Mouse (Mus musculus) adrenal gland, adult 8-10 months (tissue): ENCODE data around the gene Fam81a. TPM values are rescaled to one million over a fixed set of nuclear protein-coding genes. Genes with fewer than 3 reads are reported as not detected.
A peak's percentile ranks its signal among the peaks of the same experiment; 100 is the strongest.

Experiments used
- DNase-seq: peaks from one replicate; pipeline ENCODE4 v3.0.0; 2022
- total RNA-seq, 4 experiments: library from RNA; stranded (reverse); gene quantifications; 2 replicates each; pipeline ENCODE4 v1.2.4; 2022

Fam81a gene
- total RNA-seq, 4 experiments from 2014 or later, result 2.1 to 2.9 (median 2.5) TPM

DNA sequence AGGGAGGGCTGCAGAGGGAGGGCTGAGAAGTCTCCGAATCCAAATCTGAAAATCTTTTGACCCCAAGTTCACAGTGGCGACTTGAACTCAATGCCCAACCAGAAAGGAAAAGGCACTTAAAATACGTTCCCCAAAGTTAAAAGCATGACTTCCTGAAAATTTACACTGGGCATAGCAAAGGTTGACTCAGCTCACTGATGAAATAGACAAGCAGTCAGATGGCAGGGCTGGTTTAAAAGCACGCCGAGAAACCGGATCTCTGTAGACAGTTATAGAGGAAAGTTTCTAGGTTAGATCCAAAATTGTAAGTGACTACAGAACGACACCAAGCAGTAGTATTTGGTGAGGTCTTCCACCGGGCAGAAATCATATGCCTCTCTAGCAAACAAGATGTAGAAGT is 92.5 kb downstream of the Fam81a start:
- DNase-seq, result no peak

DNA sequence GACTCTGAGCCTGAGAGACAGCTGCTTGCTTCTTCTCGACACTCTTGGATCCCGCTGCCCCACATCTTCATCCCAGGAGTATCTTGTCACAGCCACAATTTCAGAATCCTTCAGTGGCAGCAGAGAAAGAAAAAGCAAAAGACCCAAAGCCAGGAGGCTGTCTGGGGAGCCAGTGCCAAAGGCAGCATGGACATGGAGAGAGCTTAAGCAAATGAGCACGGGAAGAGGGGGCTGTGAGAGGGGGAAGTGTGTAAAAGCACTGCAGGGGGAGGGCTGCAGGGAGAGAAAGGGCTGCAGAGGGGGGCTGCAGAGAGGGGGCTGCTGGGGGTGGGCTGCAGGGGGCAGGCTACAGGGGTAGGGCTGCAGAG is 93.0 kb downstream of the Fam81a start:
- DNase-seq, result no peak

DNA sequence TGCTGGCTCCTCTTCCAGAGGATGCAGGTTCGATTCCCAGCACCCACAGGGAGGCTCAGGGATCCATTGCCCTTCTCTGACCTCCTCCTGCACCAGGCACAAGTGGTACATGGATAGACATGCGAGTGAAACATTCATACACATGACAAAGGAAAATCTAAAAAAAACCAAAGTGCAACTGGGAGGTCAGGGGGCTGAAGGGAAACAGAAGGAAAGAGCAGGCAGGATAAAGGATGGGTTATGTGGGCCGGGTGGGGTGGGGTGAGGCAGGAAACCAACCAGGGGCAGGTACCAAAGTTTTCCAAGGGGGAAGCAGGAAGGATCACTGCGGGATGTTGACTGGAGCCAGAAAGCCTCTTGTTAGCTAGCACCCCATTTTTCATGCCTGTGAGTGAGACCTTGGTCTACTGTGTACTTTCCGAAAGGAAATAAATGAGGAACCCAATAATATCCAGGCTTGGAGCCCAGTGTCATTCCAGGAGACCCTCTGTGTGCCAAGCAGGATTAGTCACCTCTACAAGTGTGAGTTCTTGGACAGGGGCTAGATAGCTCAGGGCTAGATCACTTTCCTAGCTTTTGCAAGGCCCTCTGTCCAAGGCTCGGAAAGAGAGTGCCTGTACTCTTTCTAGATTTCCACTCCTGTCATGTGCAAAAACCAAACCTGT is 93.5 kb downstream of the Fam81a start:
- peak; percentile 15 for DNase-seq

DNA sequence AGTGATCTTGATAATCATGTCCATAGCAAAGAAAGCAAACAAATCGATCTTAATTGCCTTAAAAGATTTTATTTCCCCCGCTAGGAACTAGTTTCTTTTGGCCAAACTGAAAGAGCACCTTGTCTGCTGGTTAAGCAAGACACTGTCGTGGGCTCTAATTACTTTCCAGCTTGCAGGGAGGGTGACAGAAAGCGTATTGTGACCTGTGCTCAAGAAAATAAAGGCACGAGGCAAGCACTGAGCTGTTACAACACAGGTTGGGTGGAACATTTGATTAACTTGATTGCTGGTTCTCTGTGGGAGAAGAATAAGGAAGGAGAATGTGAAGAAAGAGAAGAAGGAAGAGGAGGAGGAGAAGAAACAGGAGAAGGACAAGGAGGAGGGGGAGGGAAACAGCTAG is 94.1 kb downstream of the Fam81a start:
- DNase-seq, result no peak

DNA sequence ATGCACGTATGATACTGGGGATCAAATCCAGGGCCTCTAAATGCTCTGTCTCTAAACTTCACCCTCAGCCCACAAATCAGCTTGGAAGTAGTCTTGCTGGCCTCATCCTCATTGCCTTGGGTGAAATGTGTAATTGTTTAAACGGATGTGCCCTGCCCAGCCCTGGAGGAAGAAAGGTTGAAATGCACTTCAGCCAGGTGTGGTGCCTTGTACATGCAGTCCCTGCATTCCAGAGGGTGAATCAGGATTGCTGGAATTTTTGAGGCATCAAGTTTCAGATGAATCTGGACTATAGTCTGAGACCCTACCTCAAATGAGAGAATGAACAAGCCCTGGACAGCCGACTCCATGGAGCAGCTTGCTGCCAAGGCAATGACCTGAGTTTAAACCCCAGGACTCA is 94.5 kb downstream of the Fam81a start:
- DNase-seq, result no peak

DNA sequence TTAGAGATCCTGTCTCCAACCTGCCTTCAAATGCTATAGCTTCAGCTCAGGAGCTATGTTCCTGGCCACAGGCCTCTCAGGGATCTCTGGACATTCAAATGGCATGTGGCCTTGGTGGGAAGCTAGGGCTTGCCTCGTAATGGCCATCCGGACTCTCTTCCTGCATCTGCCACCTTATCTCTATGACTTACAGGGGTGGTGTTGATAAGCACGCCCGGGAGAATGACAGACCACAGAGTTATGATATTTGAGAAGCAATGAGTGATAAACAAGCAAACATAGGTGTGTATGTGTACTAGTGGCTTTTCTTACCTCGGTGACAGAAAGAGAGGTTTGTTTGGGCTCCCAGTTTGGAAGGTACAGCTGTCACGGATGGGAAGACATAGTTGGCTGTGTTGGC is 96.1 kb downstream of the Fam81a start:
- no peak for DNase-seq

DNA sequence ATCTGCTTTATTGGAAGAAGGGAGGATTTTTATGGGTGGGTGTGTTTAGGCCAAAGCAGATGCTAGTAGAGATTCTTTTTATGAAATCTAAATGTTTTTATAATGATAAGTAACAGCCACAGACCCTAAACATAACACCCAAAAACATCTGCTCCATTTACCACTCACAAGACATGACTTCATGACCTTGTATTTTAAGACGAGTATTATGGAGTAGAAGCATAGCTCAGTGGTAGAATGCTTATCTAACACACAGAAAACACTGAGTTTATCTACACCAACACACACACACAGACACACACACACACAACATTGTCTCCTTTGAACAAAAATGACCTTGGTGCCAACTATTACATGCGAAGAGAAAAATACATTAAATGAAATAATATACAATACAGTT is 97.5 kb downstream of the Fam81a start:
- no peak for DNase-seq

DNA sequence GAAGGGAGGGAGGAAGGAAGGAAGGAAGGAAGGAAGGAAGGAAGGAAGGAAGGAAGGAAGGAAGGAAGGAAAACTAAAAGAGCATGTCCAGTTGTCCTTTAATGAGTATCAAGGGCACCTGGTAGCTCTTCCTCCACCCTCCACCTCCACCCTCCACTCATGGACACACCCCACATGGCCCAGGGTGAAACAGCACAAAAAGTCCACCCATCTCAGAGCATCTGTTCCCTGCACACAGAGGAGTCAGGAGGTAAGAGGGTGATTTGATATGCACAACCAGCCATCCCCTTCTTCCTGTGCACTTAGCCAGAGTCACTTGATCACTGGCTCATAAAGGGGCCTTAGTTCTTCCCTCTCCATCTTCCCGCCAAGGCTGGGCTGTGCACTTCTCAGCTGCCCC is 99.4 kb downstream of the Fam81a start:
- no peak for DNase-seq

DNA sequence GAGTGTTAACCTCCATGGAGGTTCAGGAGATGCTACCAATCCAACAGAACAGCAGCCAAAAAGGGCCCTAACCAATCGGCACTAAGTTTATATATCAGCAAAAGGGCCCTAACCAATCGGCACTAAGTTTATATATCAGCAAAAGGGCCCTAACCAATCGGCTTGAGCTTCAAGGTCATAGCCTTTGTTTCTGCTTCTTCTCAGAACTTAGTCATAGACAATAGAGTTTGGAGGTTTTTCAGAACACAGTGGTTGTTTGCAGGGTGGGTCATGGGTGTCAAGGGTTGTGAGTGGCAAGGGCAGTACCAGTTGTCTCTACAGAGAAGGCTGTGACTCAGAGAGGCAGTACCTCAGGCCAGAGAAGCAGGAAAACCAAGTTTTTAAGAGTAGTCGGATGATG is 100.2 kb downstream of the Fam81a start:
- peak; percentile 25 for DNase-seq

DNA sequence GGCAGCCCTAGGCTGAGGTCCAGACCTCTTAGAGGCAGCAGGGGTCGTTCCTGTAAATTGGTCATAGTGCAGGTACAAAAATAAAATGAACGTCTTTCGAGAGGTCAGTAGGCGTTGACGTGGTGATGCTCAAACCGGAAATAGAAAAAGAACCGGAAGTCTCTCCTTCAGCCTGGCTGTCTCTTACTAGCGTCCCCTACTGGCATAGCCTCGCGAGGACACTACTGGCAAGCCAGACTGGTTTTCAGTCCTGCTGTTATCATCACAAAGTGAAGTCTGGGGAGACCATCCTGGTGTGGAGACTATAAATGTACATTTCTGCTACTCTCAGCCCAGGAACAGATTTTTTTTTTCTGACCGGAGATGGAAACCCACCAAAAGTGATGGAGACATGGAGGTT is 101.8 kb downstream of the Fam81a start:
- DNase-seq, result no peak

DNA sequence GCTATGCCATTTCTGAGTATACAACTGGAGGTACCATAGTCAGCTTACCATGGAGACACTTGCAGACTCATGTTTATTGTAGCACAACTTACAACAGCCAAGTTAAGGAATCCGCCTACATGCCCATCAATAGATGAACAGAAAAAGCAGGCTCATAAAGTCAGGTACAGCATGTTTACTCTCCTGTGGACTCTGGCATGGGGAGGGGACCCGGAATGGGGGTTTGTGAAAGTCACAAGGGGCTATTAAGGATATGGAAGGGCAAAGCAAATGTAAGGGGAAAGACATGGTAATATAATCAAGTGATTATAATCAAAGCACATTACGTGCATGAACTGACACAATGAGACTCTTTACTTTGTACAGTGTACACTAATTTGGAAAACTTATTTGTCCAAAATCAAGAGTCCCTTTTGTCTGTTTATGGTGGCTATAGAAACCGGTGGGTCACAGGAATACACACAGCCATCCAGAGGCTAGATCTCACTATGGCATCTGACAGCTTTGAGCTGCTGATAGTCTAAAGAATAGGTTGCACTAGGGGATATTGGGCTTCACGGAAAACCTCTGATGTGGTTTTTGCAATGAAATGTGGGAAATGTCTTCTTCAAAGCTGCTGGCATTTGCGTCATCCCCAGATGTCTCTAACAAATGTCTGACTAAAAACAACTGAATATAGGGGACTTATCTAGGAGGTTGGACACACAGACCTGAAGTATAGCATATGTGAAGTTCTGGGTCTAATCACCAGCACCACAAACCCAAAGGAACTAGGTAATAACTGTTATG is 102.6 kb downstream of the Fam81a start:
- DNase-seq, result no peak

Other genes starting within 250 kb of the Fam81a start
- 100 to 1,000 TPM in 2 of 4 experiments, 10 to 100 TPM in 2; 88.4 to 127 (median 107) TPM for gene Bnip2, start 153.1 kb downstream of the Fam81a start, total RNA-seq
- gene Gtf2a2, start 130.0 kb downstream of the Fam81a start, total RNA-seq, result 10 to 100 TPM; 57.9 to 88.5 (median 71.7) TPM
- not detected for gene Gcnt3, start 104.5 kb downstream of the Fam81a start, total RNA-seq
- 10 to 100 TPM; 23.3 to 30.4 (median 30.2) TPM for gene Myo1e, start 64.8 kb upstream of the Fam81a start, total RNA-seq